Mouse (Mus musculus): ENCODE measurements around the gene Tmem102.

- TF ChIP-seq CTCF (IDR thresholded peaks at IDR 0.05; ENCODE audit: low read depth) (no peak), EP300 (IDR thresholded peaks at IDR 0.05; ENCODE audit: low read depth) (no peak)
Observed at GRCm38 (mm10) chr11:69760160-69760900, 45.1 kb downstream of the Tmem102 start.
